Comparison of ENCODE assay signal across 23 mouse cellular contexts in the genomic region with DNA sequence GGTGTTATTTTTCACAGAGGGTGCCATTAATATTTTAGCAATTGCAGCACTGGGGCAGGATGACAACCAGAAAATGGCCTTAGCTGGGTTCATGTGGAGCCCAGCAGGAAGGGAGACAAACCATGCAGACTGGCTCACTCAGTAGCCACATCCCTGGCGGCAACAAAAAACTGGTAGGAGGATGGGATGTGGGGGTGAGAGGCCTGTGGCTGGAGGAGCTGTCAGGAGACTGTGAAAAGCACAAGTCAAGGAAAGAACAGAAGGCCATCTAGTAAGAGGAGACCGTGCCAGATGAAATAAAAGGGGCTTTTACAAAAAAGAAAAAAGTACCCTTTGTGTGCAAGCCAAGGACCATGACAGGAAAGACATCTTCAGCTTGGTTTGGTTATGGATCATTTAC. TPM values are rescaled to one million over a fixed set of nuclear protein-coding genes. Genes with fewer than 3 reads are reported as not detected.
DNase-seq lines count a peak whose midpoint lies in the region; ATAC-seq and TF ChIP-seq lines count a peak whose summit lies in the region.
"Had no signal": no experiment of that assay in that cellular context is flagged by ENCODE, and none has a peak within 500 bp of the region (broad histone marks: within the 10 kb centered on the region; RNA-seq: fewer than 3 reads in every experiment).

No protein-coding gene starts in this region.

- peak; percentile 71 for ATAC-seq in hindbrain, embryonic 16.5 days
- peak; percentile 89 for ATAC-seq in hindbrain, postnatal 0 days
- ATAC-seq: forebrain, embryonic 14.5 days; inflammation-experienced regulatory T-cells, adult 6 months; intestine, postnatal 0 days had no signal

- H3K4me2 ChIP-seq in hindbrain, embryonic 16.5 days (ENCODE audit: low read length): no peak overlapping the region
- no peak overlapping the region for H3K4me2 ChIP-seq in hindbrain, postnatal 0 days (ENCODE audit: low read depth, low read length)
- H3K4me2 ChIP-seq: embryonic facial prominence, embryonic 15.5 days had no signal

- no peaks in the 10 kb centered on the region for H3K36me3 ChIP-seq in heart, embryonic 10.5 days
- H3K36me3 ChIP-seq in hindbrain, embryonic 16.5 days (ENCODE audit: control insufficient read depth, insufficient read depth, low read length): no peaks in the 10 kb centered on the region
- no peaks in the 10 kb centered on the region for H3K36me3 ChIP-seq in hindbrain, postnatal 0 days (ENCODE audit: insufficient read depth, low read length)
- H3K36me3 ChIP-seq: embryonic facial prominence, embryonic 15.5 days; forebrain, embryonic 10.5 days had no signal

- TF ChIP-seq CTCF in hindbrain, postnatal 0 days (IDR thresholded peaks at IDR 0.05; ENCODE audit: low read depth): no peak

- WGBS in heart, embryonic 10.5 days: 58% methylated on average over 2 of the region's 2 CpGs
- WGBS in hindbrain, embryonic 16.5 days: 28% methylated on average over 2 of the region's 2 CpGs
- WGBS in hindbrain, postnatal 0 days: 27% methylated on average over 2 of the region's 2 CpGs

- H3K4me3 ChIP-seq in heart, embryonic 10.5 days: no peak overlapping the region
- H3K4me3 ChIP-seq in hindbrain, embryonic 16.5 days (ENCODE audit: low read length): no peak overlapping the region
- H3K4me3 ChIP-seq in hindbrain, postnatal 0 days (ENCODE audit: low read length): no peak overlapping the region
- H3K4me3 ChIP-seq: embryonic facial prominence, embryonic 15.5 days; erythroblast, embryonic 14.5 days; forebrain, embryonic 10.5 days; gastrocnemius, adult 2 months had no signal

- no peaks in the 10 kb centered on the region for H3K4me1 ChIP-seq in heart, embryonic 10.5 days
- no peaks in the 10 kb centered on the region for H3K4me1 ChIP-seq in hindbrain, embryonic 16.5 days (ENCODE audit: control insufficient read depth, insufficient read depth, low read depth, low read length)
- no peaks in the 10 kb centered on the region for H3K4me1 ChIP-seq in hindbrain, postnatal 0 days (ENCODE audit: insufficient read depth, low read length)
- H3K4me1 ChIP-seq: embryonic facial prominence, embryonic 15.5 days; forebrain, embryonic 10.5 days had no signal

- no peaks in the 10 kb centered on the region for H3K27me3 ChIP-seq in heart, embryonic 10.5 days (ENCODE audit: insufficient read depth, poor library complexity, severe bottlenecking)
- H3K27me3 ChIP-seq in hindbrain, embryonic 16.5 days (replicated peaks; ENCODE audit: control insufficient read depth, insufficient read depth, low read length): no peaks in the 10 kb centered on the region
- H3K27me3 ChIP-seq in hindbrain, postnatal 0 days (ENCODE audit: insufficient read depth, low read length): no peaks in the 10 kb centered on the region
- H3K27me3 ChIP-seq: embryonic facial prominence, embryonic 15.5 days had no signal

- no peak overlapping the region for H3K9ac ChIP-seq in hindbrain, embryonic 16.5 days (ENCODE audit: low read depth, low read length)
- no peak overlapping the region for H3K9ac ChIP-seq in hindbrain, postnatal 0 days (replicated peaks; ENCODE audit: low read length)
- H3K9ac ChIP-seq: embryonic facial prominence, embryonic 15.5 days had no signal

- intact Hi-C loops in left cerebral cortex, postnatal 4 days (cut with DNase I): no loop called here
- intact Hi-C loops in left cerebral cortex, postnatal 14 days (cut with DNase I): no loop called here

- DNase-seq in heart, adult 11 months: peak; percentile 78
- no peak for DNase-seq in heart, embryonic 10.5 days (ENCODE audit: low spot score)
- peak; percentile 42 for DNase-seq in left cerebral cortex, postnatal 4 days
- no peak for DNase-seq in left cerebral cortex, postnatal 14 days (ENCODE audit: low spot score in 2 of 2)
- DNase-seq in hindbrain, postnatal 0 days (ENCODE audit: low spot score): peak; percentile 31
- DNase-seq: adrenal gland, adult 2 months; adrenal gland, postnatal 25 days; cerebellum, adult 8-10 months; cerebellum, postnatal 14 days; gastrocnemius, adult 2 months; gastrocnemius, postnatal 25 days; heart, postnatal 10 days; heart, postnatal 4 days had no signal

- no peaks in the 10 kb centered on the region for H3K9me3 ChIP-seq in heart, embryonic 10.5 days
- no peaks in the 10 kb centered on the region for H3K9me3 ChIP-seq in hindbrain, embryonic 16.5 days (ENCODE audit: control insufficient read depth, low read length)
- no peaks in the 10 kb centered on the region for H3K9me3 ChIP-seq in hindbrain, postnatal 0 days (ENCODE audit: low read length)
- H3K9me3 ChIP-seq: embryonic facial prominence, embryonic 15.5 days; forebrain, embryonic 10.5 days had no signal

- no peak overlapping the region for H3K27ac ChIP-seq in heart, embryonic 10.5 days
- H3K27ac ChIP-seq in hindbrain, embryonic 16.5 days (ENCODE audit: low read depth, low read length): no peak overlapping the region
- no peak overlapping the region for H3K27ac ChIP-seq in hindbrain, postnatal 0 days
- H3K27ac ChIP-seq: embryonic facial prominence, embryonic 15.5 days; forebrain, embryonic 10.5 days; gastrocnemius, adult 2 months had no signal

RNA-seq across cellular contexts. Expression of a gene that starts 28.5 kb away (rescaled TPM):
- 0.07 TPM in 1 of 2 replicates, not detected in the other for polyA plus RNA-seq in heart, embryonic 10.5 days (2016; fragmentation: Nextera tagmentation; extraction: Ambion mirVana)
- not detected for total RNA-seq in left cerebral cortex, postnatal 4 days (2021)
- total RNA-seq in left cerebral cortex, postnatal 14 days (2021): under 1 TPM; 0.57 to 0.72 TPM
- polyA plus RNA-seq in hindbrain, embryonic 16.5 days (2015; fragmentation: Nextera tagmentation; extraction: Ambion mirVana): 2.5 and 3.1 TPM in 2 replicates
- total RNA-seq in hindbrain, postnatal 0 days (2014; rRNA removed): 0.14 and 0.68 TPM in 2 replicates
- polyA plus RNA-seq in hindbrain, postnatal 0 days (2015; fragmentation: Nextera tagmentation; extraction: Ambion mirVana): 0.83 and 1.1 TPM in 2 replicates
- total RNA-seq: common myeloid progenitor, adult 5-6 weeks; ES-E14; granulocyte monocyte progenitor cell, adult 5-6 weeks had no signal
- polyA plus RNA-seq: forebrain, embryonic 10.5 days; forebrain, embryonic 14.5 days had no signal

Comparison
In these comparisons a context has a peak if more than half of its experiments do, and no peak if none do; other contexts are left out.
1. DNase-seq: peak in heart, adult 11 months (single experiment), left cerebral cortex, postnatal 4 days (single experiment) and hindbrain, postnatal 0 days (single experiment); none in heart, embryonic 10.5 days (single experiment) and left cerebral cortex, postnatal 14 days (0 of 2).